Mouse (Mus musculus) adrenal gland, adult (tissue): Measurements from ENCODE around the gene Edc4.

Experiments
- DNase-seq, 2 experiments: peaks; one replicate each; pipeline ENCODE4 v3.0.0; 2022 to 2023; ENCODE audit warnings: low spot score in 1 of 2; ENCODE audit not compliant: inconsistent age in 2 of 2

Edc4 gene

DNA sequence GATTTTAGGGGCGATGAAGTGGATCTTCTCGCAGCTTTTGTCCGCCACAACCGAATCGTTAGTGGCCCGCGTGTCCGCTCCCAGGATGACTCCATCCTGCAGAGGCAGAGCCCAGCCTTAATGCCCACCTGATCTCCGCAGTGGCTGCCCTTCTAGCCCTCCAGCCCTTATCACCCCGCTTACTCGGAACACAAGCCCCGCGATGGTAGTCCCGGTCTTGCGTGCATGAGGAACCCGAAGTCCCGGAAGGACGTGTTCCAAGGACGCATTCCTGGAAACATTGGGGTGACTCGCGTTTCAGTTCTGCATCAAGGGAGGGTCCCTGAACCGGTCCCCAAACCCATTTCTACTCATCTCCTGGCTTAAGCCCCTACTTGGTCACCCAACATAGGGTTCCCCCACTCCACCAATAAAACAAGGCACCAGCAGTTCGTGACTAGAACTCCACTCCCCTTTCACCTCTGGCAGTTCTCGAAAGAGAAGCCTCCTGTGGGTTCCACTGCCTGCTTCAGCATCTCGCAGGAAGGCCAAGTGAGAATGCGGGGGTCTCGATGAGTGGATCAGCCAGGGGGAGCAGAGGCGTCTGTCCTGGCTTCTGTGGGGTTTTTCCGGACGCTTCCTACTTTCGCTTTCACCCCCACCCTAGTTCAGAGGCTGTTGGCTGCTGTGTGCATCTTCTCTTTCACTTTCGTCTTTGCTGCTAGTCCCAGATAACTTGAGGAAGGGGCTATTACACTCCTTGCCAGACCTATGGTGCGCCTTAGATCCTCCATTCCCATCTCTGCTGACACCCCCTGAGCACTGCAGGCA lies 57.0 kb downstream of the Edc4 start:
- peak; percentile 75 to 93 for DNase-seq

DNA sequence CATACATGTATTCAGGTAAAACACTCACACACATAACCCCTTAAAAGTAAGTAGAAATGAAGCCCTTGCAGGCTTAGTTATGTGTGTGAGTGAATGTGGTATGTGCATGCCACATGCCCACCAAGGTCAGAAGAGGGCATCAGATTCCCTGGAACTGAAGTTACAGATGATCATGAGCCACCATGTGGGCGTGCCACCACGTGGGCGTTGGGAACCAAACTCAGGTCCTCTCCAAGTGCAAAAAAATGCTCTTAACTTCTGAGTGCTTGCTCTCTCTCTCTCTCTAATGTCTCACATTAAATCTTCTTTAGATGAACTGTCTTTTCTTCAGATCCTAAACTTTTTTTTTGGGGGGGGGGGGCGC lies 57.6 kb downstream of the Edc4 start, which contains the start of gene Psmb10:
Gene Psmb10 (minus strand): TSS at position 139 of the 364 bp plus-strand sequence.
- peak; percentile 55 to 89 for DNase-seq

DNA sequence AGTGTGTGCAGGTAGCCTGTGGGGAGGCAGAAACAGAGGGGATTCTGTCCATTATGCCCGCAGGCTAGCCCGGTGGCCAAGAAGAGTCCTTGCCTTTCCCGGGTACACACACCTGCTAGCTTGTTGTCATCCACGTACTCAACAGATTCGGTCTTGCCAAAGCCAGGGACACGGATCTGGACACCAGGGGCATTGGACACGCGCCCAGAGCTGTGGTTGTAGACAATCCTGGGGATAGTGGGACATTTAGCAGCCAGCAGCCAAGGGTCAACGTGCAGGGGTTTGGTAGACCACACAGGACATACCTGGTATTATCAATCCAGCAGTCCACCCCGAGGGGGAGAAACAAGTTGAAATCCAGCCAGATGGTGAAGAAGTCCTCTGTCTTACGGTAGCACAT lies 61.3 kb downstream of the Edc4 start:
- DNase-seq = no peak

DNA sequence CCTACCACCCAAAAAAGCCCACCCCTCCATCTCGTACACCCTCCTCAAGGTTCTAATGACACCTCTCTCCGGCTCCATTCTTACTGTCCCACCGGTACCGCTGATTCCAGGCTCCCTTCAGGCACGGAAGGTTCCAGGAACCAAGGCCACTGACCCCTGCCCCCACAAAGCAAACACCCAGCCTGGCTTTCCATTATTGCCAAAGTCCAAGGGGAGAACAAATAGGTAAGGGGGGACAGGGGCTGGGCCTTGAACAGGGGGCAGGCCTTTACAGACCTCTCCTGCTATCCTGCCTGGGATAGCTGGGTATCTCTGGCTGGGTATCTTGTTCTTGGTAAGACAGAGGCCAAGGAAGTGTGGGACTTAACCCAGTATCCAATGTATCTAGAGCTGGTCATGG lies 61.9 kb downstream of the Edc4 start:
- no peak for DNase-seq

DNA sequence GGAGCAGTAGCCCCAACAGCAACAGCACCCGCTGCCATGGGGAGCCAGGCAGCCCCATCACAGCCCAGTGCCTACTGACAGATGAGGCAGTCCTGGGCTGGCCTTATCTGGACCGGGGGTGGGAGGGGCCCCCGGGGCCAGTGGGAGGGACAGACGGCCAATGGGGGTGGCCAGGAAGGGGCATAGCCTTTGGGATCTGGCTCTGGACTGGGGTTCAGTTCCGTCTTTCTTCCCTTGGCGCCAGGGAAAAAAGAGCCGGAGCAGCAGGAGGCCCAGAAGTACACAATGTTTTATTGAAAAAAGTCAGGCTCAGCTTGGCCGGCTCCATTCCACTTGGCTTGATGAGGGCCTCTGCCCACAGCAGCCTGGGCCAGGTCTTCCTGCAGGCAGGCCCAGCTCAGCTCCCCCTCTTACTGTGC lies 62.6 kb downstream of the Edc4 start, which contains the start of gene Lcat:
Gene Lcat (minus strand): TSS at position 62 of the 419 bp plus-strand sequence.
- no peak for DNase-seq
